Mouse (Mus musculus): ENCODE results near the gene Pramef12.
"Not testable (repeated sequence)": the region's sequence is repeated elsewhere in the genome, so short reads cannot be mapped to it uniquely, and the experiment has no call there.

Pramef12 gene

GRCm38 (mm10) chr4:144408290-144408689 is at the start of gene Pramef12:
Gene Pramef12, minus strand, starts transcription at chr4:144408464.
- DNase-seq = no peak

DNA sequence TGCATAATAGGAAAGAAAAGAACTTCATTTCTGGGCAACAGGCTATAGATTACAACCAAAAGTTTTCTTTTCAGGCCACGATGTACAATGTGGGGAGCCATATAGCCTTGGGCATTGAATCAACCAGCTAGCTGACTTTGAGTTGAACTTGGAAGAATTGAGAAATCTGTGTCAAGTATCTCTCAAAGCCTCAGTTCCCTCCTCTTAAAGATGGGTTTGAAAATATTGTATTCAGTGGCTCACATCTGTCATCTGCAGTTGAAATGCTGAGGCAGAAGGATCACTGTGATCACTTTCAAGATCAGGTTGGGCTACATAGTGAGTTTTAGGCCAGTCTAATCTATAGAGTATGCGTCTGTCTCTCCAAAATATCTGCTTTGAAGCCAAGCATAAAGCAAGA is 45.0 kb upstream of the Pramef12 start, which contains the start of gene Gm9944:
TSS of gene Gm9944 (minus strand) at position 101 of the 400 bp plus-strand sequence.
- no peak for DNase-seq

DNA sequence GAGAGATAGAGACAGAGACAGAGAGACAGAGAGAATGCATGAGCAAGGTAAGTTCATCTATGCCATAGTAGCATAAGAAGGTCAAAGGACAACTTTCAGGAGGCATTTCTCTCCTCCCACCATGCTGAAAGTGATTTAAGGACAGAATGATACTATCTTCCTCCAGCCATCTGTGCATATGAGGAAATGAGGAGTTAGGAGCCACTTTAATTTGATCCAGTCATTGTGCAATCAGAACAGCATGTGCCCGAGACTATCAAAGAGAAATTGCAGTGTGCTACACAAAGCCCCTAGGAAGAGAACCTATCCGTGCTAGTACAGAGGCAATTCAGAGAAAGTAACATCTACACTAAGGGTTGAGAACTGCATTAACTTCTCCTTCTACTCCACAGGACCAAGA is 40.3 kb upstream of the Pramef12 start:
- no peak for DNase-seq

DNA sequence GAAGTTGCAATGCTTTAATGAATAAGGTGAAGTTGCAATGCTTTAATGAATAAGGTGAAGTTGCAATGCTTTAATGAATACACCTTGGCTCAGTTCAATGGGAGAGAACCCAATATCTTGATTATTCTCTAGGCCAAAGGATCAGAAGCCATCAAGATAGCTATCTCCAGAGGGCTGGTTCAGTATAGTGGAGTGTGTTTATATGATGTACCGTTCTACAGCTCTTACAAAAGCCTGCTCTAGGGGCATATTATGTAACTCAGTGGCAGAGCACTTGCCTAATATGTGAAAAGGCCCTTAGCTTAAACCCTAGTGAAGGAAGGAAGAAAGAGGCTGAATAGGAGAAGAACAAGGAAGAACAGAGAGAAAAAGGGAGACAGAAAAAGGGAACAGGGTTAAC is 33.3 kb upstream of the Pramef12 start:
- no peak for DNase-seq

DNA sequence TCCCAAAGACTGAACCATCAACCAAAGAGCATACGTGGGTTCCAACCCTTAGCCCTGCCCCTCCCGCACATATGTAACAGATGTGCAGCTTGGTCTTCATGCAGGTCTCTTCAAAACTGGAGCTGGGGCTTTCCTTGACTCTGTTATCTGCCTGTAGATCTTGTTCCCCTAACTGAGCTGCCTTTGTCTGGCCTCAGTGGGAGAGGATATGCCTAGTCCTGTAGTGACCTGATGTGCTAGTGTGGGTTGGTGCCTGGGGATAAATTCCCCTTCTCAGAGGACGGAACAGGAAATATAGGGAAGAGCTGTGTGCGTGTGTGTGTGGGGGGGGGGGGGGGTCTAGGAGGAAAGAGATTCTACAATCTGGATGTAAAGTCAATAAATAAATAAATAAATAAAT is 32.8 kb upstream of the Pramef12 start:
- no peak for DNase-seq

DNA sequence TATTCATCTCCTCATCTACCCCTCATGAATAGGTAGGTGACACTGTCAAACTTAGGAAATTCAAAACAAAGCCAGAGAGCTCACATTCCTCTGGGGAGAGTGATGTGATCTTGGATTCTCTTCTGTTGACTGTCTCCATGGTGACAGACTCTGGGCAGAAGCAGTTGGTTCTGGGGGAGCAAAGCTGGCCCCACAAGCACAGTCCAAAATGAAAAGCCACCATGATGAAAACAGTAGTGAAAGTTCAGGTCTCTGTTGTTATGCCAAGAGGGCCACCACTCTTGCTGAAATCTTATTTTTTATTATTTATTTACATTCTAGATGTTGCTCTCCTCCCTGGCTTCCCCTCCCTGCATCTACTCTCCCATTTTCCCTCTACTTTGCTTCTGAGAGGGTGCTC is 30.4 kb upstream of the Pramef12 start, which contains the start of gene 1700012P22Rik:
TSS of gene 1700012P22Rik (minus strand) at position 101 of the 400 bp plus-strand sequence.
- DNase-seq = no peak

GRCm38 (mm10) chr4:144433216-144433615 is 25.0 kb upstream of the Pramef12 start:
- no peak for DNase-seq

DNA sequence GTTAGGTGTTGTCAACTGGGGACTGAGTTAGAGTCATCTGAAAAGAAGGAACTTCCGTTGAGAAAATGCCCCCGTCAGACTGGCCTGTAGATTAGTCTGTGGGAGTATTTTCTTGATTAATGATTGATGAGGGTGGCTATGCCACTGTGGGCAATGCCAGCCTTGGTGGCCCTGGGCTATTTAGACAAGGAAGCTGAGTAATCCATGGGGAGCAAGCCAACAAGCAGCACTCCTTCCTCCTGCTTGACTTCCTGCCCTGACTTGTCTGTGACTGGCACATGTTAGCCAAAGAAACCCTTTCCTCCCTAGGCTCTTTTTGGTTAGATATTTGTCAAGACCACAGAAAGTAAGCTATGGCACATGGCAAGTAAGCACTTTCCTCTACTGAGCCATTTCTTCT is 22.5 kb upstream of the Pramef12 start:
- DNase-seq = no peak

DNA sequence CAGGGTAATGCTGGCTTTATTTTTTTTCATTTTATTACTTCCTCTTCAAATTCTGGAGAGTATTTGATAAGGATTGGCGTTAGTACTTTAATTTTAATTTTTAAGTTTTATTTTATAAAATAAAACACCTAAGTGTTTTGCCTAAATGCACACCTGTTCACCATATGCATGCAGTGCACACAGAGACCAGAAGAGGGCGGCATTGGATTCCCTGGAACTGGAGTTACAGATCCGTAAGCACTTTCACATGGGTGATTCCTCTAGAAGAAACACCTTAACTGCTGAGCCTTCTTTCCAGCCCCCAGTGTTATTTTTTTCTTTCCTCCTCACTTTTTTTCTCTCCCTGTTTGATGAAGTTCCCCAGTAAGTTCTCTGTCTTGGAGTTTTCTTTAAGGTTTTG is 20.6 kb upstream of the Pramef12 start:
- DNase-seq = no peak

- DNase-seq = no peak
Observed at GRCm38 (mm10) chr4:144424590-144424989, 16.3 kb upstream of the Pramef12 start.

DNA sequence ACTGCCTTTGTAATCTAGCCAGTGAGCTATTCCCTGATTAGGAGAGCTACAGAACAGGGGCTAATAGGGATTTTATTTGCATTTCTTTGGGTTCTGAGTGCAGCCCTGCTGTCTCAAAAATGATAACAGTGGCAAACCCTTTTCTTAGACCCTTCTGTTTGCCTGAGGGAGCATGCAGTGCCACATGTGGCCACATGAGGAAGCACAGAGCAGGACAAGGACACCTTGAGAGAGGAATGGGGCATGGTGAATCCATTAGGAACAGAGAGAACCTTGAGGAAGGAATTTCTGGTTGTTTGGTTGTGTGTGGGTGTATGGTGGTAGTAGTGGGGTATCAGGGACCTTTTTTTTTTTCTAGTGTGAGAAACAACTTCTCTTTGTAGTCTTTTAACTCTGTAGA is 12.4 kb upstream of the Pramef12 start:
- DNase-seq = no peak

DNA sequence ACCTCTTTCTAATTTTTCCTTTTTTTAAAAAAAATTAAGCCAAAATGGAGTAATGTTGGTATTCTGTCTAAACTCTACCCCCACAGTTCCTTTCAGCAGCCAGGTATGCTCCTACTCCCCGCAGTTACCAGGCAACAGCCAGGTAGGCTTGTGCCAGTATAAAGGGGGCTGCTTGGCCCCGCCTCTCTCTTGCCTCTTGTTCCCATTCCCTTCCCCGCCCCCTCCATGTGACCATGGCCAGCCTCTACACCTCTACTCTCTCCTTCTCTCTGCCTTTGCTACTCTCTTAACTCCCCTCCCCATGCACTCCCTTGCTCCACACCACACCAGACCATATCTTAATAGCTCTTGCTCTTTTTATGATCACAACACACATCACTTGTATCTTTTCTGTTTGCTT is 2.0 kb downstream of the Pramef12 start:
- DNase-seq = no peak

- no peak for DNase-seq
Observed at GRCm38 (mm10) chr4:144404456-144405086, 3.7 kb downstream of the Pramef12 start.

GRCm38 (mm10) chr4:144402712-144403111 is 5.6 kb downstream of the Pramef12 start:
- no peak for DNase-seq

DNA sequence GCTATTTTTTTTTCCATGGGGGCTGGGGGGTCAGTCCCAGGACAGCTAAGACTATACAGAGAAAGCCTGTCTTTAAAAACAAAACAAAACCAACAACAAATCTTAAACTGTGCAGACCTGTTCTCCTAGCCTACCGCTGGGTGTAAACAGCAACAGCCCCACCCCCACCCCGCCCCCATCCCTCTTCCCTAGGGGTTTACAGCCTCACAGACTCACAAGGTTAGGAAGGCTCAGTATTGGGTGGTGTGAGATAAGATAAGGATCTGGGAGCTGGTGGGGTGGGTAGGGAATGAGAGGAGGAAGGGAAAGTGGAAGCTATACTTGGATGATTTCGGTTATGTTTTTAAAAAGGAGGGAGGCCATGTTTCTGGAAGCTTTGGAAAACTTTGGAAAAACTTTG is 11.9 kb downstream of the Pramef12 start:
- no peak for DNase-seq

DNA sequence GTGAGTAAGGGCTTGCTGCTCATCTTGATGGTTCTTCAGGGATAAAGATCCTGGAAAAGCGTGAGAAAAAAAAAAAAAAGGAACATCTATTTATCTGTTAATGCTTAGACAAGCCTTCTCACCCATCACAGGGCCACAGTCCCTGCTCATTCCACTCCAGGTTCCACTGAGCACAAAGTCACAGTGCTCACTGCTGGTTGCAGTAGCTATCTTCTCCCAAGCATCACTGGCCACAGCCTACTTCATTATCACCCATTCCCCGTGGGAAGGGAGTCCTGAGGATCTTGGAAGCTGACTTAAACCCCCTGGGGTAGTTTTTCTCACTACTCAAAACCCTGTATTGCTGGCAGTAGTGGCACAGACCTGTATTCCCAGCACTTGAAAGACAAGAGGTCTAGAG is 30.4 kb downstream of the Pramef12 start, which contains the start of gene Pramef20:
TSS of gene Pramef20 (minus strand) at position 23 of the 400 bp plus-strand sequence.
- no peak for DNase-seq

DNA sequence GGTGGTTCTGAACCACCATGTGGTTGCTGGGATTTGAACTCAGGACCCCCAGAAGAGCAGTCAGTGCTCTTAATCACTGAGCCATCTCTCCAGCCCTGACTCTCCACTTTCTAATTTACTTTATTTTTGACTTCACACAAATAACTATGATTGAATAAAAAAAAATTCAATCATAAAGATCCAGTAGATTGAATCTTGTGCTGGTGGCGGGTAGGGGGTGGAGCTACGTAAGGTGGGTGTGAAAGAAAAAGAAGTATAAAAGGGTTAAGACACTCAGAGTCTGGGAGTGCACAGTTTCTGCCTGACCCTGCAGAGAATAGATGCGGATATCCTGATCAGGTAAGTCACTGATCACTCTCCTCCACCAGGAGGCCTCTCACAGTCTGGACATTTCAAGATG is 50.6 kb downstream of the Pramef12 start, which contains the start of gene Gm13119:
TSS of gene Gm13119 (plus strand) at position 301 of the 400 bp plus-strand sequence.
- not testable (repeated sequence) for DNase-seq

Data from right cerebral cortex, adult 18-20 months (tissue).